In genomic region chr12:57307337-57307736, GRCm38 (mm10) we compare ENCODE assay signal across 23 mouse cellular contexts.
DNase-seq lines count a peak whose midpoint lies in the region; ATAC-seq and TF ChIP-seq lines count a peak whose summit lies in the region.
"Had no signal": no experiment of that assay in that cellular context is flagged by ENCODE, and none has a peak within 500 bp of the region (broad histone marks: within the 10 kb centered on the region; RNA-seq: fewer than 3 reads in every experiment).

No protein-coding gene starts in this region.

- TF ChIP-seq CTCF in stomach, postnatal 0 days (IDR thresholded peaks at IDR 0.05; ENCODE audit: low read depth) = no peak

- H3K4me3 ChIP-seq in embryonic facial prominence, embryonic 14.5 days (ENCODE audit: low read depth, low read length) = no peak overlapping the region
- no peak overlapping the region for H3K4me3 ChIP-seq in embryonic facial prominence, embryonic 10.5 days
- no peak overlapping the region for H3K4me3 ChIP-seq in stomach, embryonic 14.5 days (ENCODE audit: low read depth, low read length)
- H3K4me3 ChIP-seq in stomach, postnatal 0 days (ENCODE audit: low read depth, low read length) = no peak overlapping the region
- H3K4me3 ChIP-seq: embryonic facial prominence, embryonic 13.5 days; forebrain, embryonic 13.5 days; forebrain, embryonic 15.5 days had no signal

- no peaks in the 10 kb centered on the region for H3K9me3 ChIP-seq in embryonic facial prominence, embryonic 14.5 days (ENCODE audit: control insufficient read depth, low read length)
- H3K9me3 ChIP-seq in embryonic facial prominence, embryonic 10.5 days = no peaks in the 10 kb centered on the region
- no peaks in the 10 kb centered on the region for H3K9me3 ChIP-seq in stomach, embryonic 14.5 days (ENCODE audit: control insufficient read depth, low read depth, low read length)
- no peaks in the 10 kb centered on the region for H3K9me3 ChIP-seq in stomach, postnatal 0 days (ENCODE audit: control insufficient read depth, low read length)
- H3K9me3 ChIP-seq: embryonic facial prominence, embryonic 13.5 days; forebrain, embryonic 13.5 days; forebrain, embryonic 15.5 days; G1E had no signal

- H3K27me3 ChIP-seq in embryonic facial prominence, embryonic 14.5 days (replicated peaks; ENCODE audit: control insufficient read depth, insufficient read depth, low read length) = no peaks in the 10 kb centered on the region
- H3K27me3 ChIP-seq in embryonic facial prominence, embryonic 10.5 days (replicated peaks; ENCODE audit: low read depth, poor library complexity, severe bottlenecking) = no peaks in the 10 kb centered on the region
- H3K27me3 ChIP-seq in stomach, embryonic 14.5 days (ENCODE audit: control insufficient read depth, insufficient read depth, low read length) = no peaks in the 10 kb centered on the region
- no peaks in the 10 kb centered on the region for H3K27me3 ChIP-seq in stomach, postnatal 0 days (ENCODE audit: control insufficient read depth, insufficient read depth, low read length)
- H3K27me3 ChIP-seq: CH12.LX; embryonic facial prominence, embryonic 13.5 days; forebrain, embryonic 13.5 days; forebrain, embryonic 15.5 days; Patski had no signal

- no peak overlapping the region for H3K4me2 ChIP-seq in embryonic facial prominence, embryonic 14.5 days (ENCODE audit: low read depth, low read length)
- H3K4me2 ChIP-seq in stomach, embryonic 14.5 days (replicated peaks; ENCODE audit: low read depth, low read length) = no peak overlapping the region
- no peak overlapping the region for H3K4me2 ChIP-seq in stomach, postnatal 0 days (replicated peaks; ENCODE audit: low read depth)
- H3K4me2 ChIP-seq: embryonic facial prominence, embryonic 13.5 days; forebrain, embryonic 13.5 days; forebrain, embryonic 15.5 days had no signal

- no peak for TF ChIP-seq EP300 in stomach, postnatal 0 days (optimal IDR thresholded peaks at IDR 0.05)

- H3K27ac ChIP-seq in embryonic facial prominence, embryonic 14.5 days (replicated peaks; ENCODE audit: low read depth, low read length) = no peak overlapping the region
- H3K27ac ChIP-seq in embryonic facial prominence, embryonic 10.5 days (replicated peaks) = no peak overlapping the region
- no peak overlapping the region for H3K27ac ChIP-seq in stomach, embryonic 14.5 days (ENCODE audit: low read length)
- no peak overlapping the region for H3K27ac ChIP-seq in stomach, postnatal 0 days (replicated peaks)
- H3K27ac ChIP-seq: embryonic facial prominence, embryonic 13.5 days; forebrain, embryonic 13.5 days; forebrain, embryonic 15.5 days had no signal

- H3K9ac ChIP-seq in embryonic facial prominence, embryonic 14.5 days (ENCODE audit: low read depth, low read length) = no peak overlapping the region
- no peak overlapping the region for H3K9ac ChIP-seq in stomach, embryonic 14.5 days (replicated peaks; ENCODE audit: low read depth, low read length)
- no peak overlapping the region for H3K9ac ChIP-seq in stomach, postnatal 0 days (ENCODE audit: low read length)
- H3K9ac ChIP-seq: embryonic facial prominence, embryonic 13.5 days; forebrain, embryonic 13.5 days; forebrain, embryonic 15.5 days; forebrain, postnatal 0 days had no signal

- peak; percentile 3 for DNase-seq in embryonic facial prominence, embryonic 14.5 days (ENCODE audit: low spot score)
- DNase-seq in embryonic facial prominence, embryonic 10.5 days (ENCODE audit: low spot score) = no peak
- DNase-seq in stomach, postnatal 0 days (ENCODE audit: low spot score) = peak; percentile 25
- DNase-seq in gastrocnemius, postnatal 10 days = no peak
- DNase-seq: adrenal gland, adult 8-10 months; adrenal gland, postnatal 14 days; adrenal gland, postnatal 36 days; B cell, adult 2 months; cerebellum, adult 11-12 months; cerebellum, adult 2 months; cerebellum, adult 9-10 months; cerebellum, postnatal 10 days; cerebellum, postnatal 25 days; forebrain, postnatal 0 days had no signal

- ATAC-seq in embryonic facial prominence, embryonic 14.5 days (ENCODE audit: low read depth) = no peak
- ATAC-seq in stomach, embryonic 14.5 days (ENCODE audit: insufficient number of reproducible peaks, insufficient read depth, low FRiP score, low read depth) = peak; percentile 74
- ATAC-seq in stomach, postnatal 0 days (ENCODE audit: low FRiP score, low TSS enrichment) = peak; percentile 83
- ATAC-seq: activated CD4-positive, CD25-positive, alpha-beta regulatory T cell, adult 4 months; CD4-positive, CD25-positive, alpha-beta regulatory T cell, adult 4 months; forebrain, embryonic 13.5 days; forebrain, embryonic 15.5 days; forebrain, postnatal 0 days; Patski had no signal

- H3K4me1 ChIP-seq in embryonic facial prominence, embryonic 14.5 days (ENCODE audit: control insufficient read depth, insufficient read depth, low read length) = no peaks in the 10 kb centered on the region
- H3K4me1 ChIP-seq in embryonic facial prominence, embryonic 10.5 days = no peaks in the 10 kb centered on the region
- H3K4me1 ChIP-seq in stomach, embryonic 14.5 days (ENCODE audit: control insufficient read depth, insufficient read depth, low read length) = no peaks in the 10 kb centered on the region
- no peaks in the 10 kb centered on the region for H3K4me1 ChIP-seq in stomach, postnatal 0 days (replicated peaks; ENCODE audit: control insufficient read depth, insufficient read depth)
- H3K4me1 ChIP-seq: embryonic facial prominence, embryonic 13.5 days; forebrain, embryonic 13.5 days; forebrain, embryonic 15.5 days had no signal

- H3K36me3 ChIP-seq in embryonic facial prominence, embryonic 14.5 days (ENCODE audit: control insufficient read depth, insufficient read depth, low read length) = no peaks in the 10 kb centered on the region
- no peaks in the 10 kb centered on the region for H3K36me3 ChIP-seq in embryonic facial prominence, embryonic 10.5 days (replicated peaks)
- no peaks in the 10 kb centered on the region for H3K36me3 ChIP-seq in stomach, embryonic 14.5 days (ENCODE audit: control insufficient read depth, insufficient read depth, low read length)
- H3K36me3 ChIP-seq in stomach, postnatal 0 days (ENCODE audit: control insufficient read depth, insufficient read depth, low read length) = no peaks in the 10 kb centered on the region
- H3K36me3 ChIP-seq: embryonic facial prominence, embryonic 13.5 days; forebrain, embryonic 15.5 days had no signal

- WGBS in embryonic facial prominence, embryonic 14.5 days = 90% methylated on average over 4 of the region's 4 CpGs
- 94% methylated on average over 4 of the region's 4 CpGs for WGBS in embryonic facial prominence, embryonic 10.5 days
- 80% methylated on average over 4 of the region's 4 CpGs for WGBS in stomach, embryonic 14.5 days
- 69% methylated on average over 4 of the region's 4 CpGs for WGBS in stomach, postnatal 0 days

Comparison
In these comparisons a context has a peak if more than half of its experiments do, and no peak if none do; other contexts are left out.
1. DNase-seq: peak in embryonic facial prominence, embryonic 14.5 days (single experiment) and stomach, postnatal 0 days (single experiment); none in embryonic facial prominence, embryonic 10.5 days (single experiment) and gastrocnemius, postnatal 10 days (single experiment).